Mouse (Mus musculus) spleen, postnatal 14 days (tissue): Measurements from ENCODE around the gene Rpl27.
"Not testable (repeated sequence)": the region's sequence is repeated elsewhere in the genome, so short reads cannot be mapped to it uniquely, and the experiment has no call there.

Source experiments
- DNase-seq, 2 experiments: peaks; one replicate each; pipeline ENCODE4 v3.0.0; 2021 to 2022; ENCODE audit warnings: low spot score in 2 of 2

The Rpl27 gene

GRCm38 (mm10) chr11:101447786-101448185 is 5.7 kb downstream of the Rpl27 start:
- DNase-seq = no peak

GRCm38 (mm10) chr11:101448274-101448746 is 6.2 kb downstream of the Rpl27 start, which contains the start of gene Ifi35:
TSS of gene Ifi35 (plus strand) at chr11:101448407.
- DNase-seq = peak; percentile 51 to 65

- DNase-seq = no peak
Measured at GRCm38 (mm10) chr11:101448899-101449298, 6.8 kb downstream of the Rpl27 start.

- DNase-seq = not testable (repeated sequence)
Measured at GRCm38 (mm10) chr11:101449596-101449995, 7.5 kb downstream of the Rpl27 start.

- no peak for DNase-seq
Measured at GRCm38 (mm10) chr11:101450394-101450793, 8.3 kb downstream of the Rpl27 start.

GRCm38 (mm10) chr11:101451536-101451935 is 9.4 kb downstream of the Rpl27 start:
- DNase-seq = no peak

GRCm38 (mm10) chr11:101452093-101452774 is 10.1 kb downstream of the Rpl27 start:
- DNase-seq = no peak

- DNase-seq = no peak
Measured at GRCm38 (mm10) chr11:101454702-101455101, 12.6 kb downstream of the Rpl27 start.

GRCm38 (mm10) chr11:101455627-101456026 is 13.5 kb downstream of the Rpl27 start:
- no peak for DNase-seq

- DNase-seq = no peak
Measured at GRCm38 (mm10) chr11:101457631-101458030, 15.5 kb downstream of the Rpl27 start.

- DNase-seq = no peak
Measured at GRCm38 (mm10) chr11:101458217-101458616, 16.1 kb downstream of the Rpl27 start.

GRCm38 (mm10) chr11:101459716-101460115 is 17.6 kb downstream of the Rpl27 start:
- DNase-seq = no peak

GRCm38 (mm10) chr11:101460321-101460720 is 18.2 kb downstream of the Rpl27 start:
- no peak for DNase-seq

GRCm38 (mm10) chr11:101462141-101462540 is 20.0 kb downstream of the Rpl27 start:
- DNase-seq = no peak

- no peak for DNase-seq
Measured at GRCm38 (mm10) chr11:101462583-101463440, 20.7 kb downstream of the Rpl27 start.

- no peak for DNase-seq
Measured at GRCm38 (mm10) chr11:101464211-101465100, 22.4 kb downstream of the Rpl27 start, which contains the start of gene Rnd2. TSS of gene Rnd2 (plus strand) at chr11:101464999.

- no peak for DNase-seq
Measured at GRCm38 (mm10) chr11:101465101-101465868, 23.2 kb downstream of the Rpl27 start.

GRCm38 (mm10) chr11:101465869-101466551 is 23.9 kb downstream of the Rpl27 start, which contains the start of gene Vat1:
TSS of gene Vat1 (minus strand) at chr11:101466230.
- DNase-seq = peak; percentile 25 to 42

GRCm38 (mm10) chr11:101466552-101466950 is 24.5 kb downstream of the Rpl27 start:
- not testable (repeated sequence) for DNase-seq
